Mouse (Mus musculus): Measurements from ENCODE around the gene Il6ra. TPM values are rescaled to one million over a fixed set of nuclear protein-coding genes. Genes with fewer than 3 reads are reported as not detected.

Il6ra gene
- total and polyA plus RNA-seq, 3 experiments: under 0.01 TPM; not detected in 2

- DNase-seq (ENCODE audit: low spot score): no peak
- no peak overlapping the region for H3K4me3 ChIP-seq (ENCODE audit: low read depth, low read length)
- H3K27me3 ChIP-seq (ENCODE audit: insufficient read depth, low read length): peaks cover 9% of the 10 kb centered on the region
- no peak for ATAC-seq (ENCODE audit: extremely low read depth, insufficient number of reproducible peaks, low FRiP score, poor library complexity, severe bottlenecking)
- TF ChIP-seq GATA2 (IDR thresholded peaks at IDR 0.05; ENCODE audit: borderline replicate concordance, low read depth, low read length): no peak
- no peak for TF ChIP-seq POLR2AphosphoS5 (IDR thresholded peaks at IDR 0.05; ENCODE audit: insufficient replicate concordance, low read depth, low read length)
- no peak for TF ChIP-seq CTCF (IDR thresholded peaks at IDR 0.05; ENCODE audit: low read depth, low read length)
- TF ChIP-seq TAL1 (conservative IDR thresholded peaks at IDR 0.05; ENCODE audit: low read depth, low read length): no peak
- no peak for TF ChIP-seq GATA1 (IDR thresholded peaks at IDR 0.05; ENCODE audit: borderline replicate concordance, low read length)
- no peaks in the 10 kb centered on the region for H3K4me1 ChIP-seq (ENCODE audit: insufficient read depth, low read depth, low read length)
- no peaks in the 10 kb centered on the region for H3K36me3 ChIP-seq (replicated peaks)
- no peaks in the 10 kb centered on the region for H3K9me3 ChIP-seq (replicated peaks)
Measured at GRCm38 (mm10) chr3:89880036-89880851, 32.8 kb downstream of the Il6ra start.

GRCm38 (mm10) chr3:89879326-89879725 is 33.7 kb downstream of the Il6ra start:
- no peak for ATAC-seq (ENCODE audit: extremely low read depth, insufficient number of reproducible peaks, low FRiP score, poor library complexity, severe bottlenecking)

GRCm38 (mm10) chr3:89878456-89878855 is 34.5 kb downstream of the Il6ra start:
- no peak for TF ChIP-seq CTCF (IDR thresholded peaks at IDR 0.05; ENCODE audit: low read depth, low read length)
- no peak for TF ChIP-seq POLR2AphosphoS5 (IDR thresholded peaks at IDR 0.05; ENCODE audit: insufficient replicate concordance, low read depth, low read length)
- TF ChIP-seq GATA2 (IDR thresholded peaks at IDR 0.05; ENCODE audit: borderline replicate concordance, low read depth, low read length): no peak
- no peak for TF ChIP-seq TAL1 (conservative IDR thresholded peaks at IDR 0.05; ENCODE audit: low read depth, low read length)
- TF ChIP-seq GATA1 (IDR thresholded peaks at IDR 0.05; ENCODE audit: borderline replicate concordance, low read length): no peak
- no peaks in the 10 kb centered on the region for H3K4me1 ChIP-seq (ENCODE audit: insufficient read depth, low read depth, low read length)
- DNase-seq (ENCODE audit: low spot score) (no peak), ATAC-seq (ENCODE audit: extremely low read depth, insufficient number of reproducible peaks, low FRiP score, poor library complexity, severe bottlenecking) (no peak)
- no peaks in the 10 kb centered on the region for H3K36me3 ChIP-seq (replicated peaks)
- H3K27me3 ChIP-seq (ENCODE audit: insufficient read depth, low read length): peaks cover 6% of the 10 kb centered on the region
- H3K9me3 ChIP-seq (replicated peaks): no peaks in the 10 kb centered on the region
- H3K4me3 ChIP-seq (ENCODE audit: low read depth, low read length): no peak overlapping the region

More at GRCm38 (mm10) chr3:89879326-89879725, 33.7 kb downstream of the Il6ra start:
- Histone ChIP-seq H3K27me3 (ENCODE audit: insufficient read depth, low read length) (peaks cover 9% of the 10 kb centered on the region), H3K9me3 (replicated peaks) (no peaks in the 10 kb centered on the region), H3K36me3 (replicated peaks) (no peaks in the 10 kb centered on the region), H3K4me1 (ENCODE audit: insufficient read depth, low read depth, low read length) (no peaks in the 10 kb centered on the region), H3K4me3 (ENCODE audit: low read depth, low read length) (no peak overlapping the region)
- no peak for DNase-seq (ENCODE audit: low spot score)
- no peak for TF ChIP-seq GATA2 (IDR thresholded peaks at IDR 0.05; ENCODE audit: borderline replicate concordance, low read depth, low read length)
- TF ChIP-seq CTCF (IDR thresholded peaks at IDR 0.05; ENCODE audit: low read depth, low read length): no peak
- TF ChIP-seq POLR2AphosphoS5 (IDR thresholded peaks at IDR 0.05; ENCODE audit: insufficient replicate concordance, low read depth, low read length): no peak
- no peak for TF ChIP-seq TAL1 (conservative IDR thresholded peaks at IDR 0.05; ENCODE audit: low read depth, low read length)
- no peak for TF ChIP-seq GATA1 (IDR thresholded peaks at IDR 0.05; ENCODE audit: borderline replicate concordance, low read length)

GRCm38 (mm10) chr3:89877129-89877528 is 35.9 kb downstream of the Il6ra start:
- ATAC-seq (ENCODE audit: extremely low read depth, insufficient number of reproducible peaks, low FRiP score, poor library complexity, severe bottlenecking): no peak
- Histone ChIP-seq H3K4me1 (ENCODE audit: insufficient read depth, low read depth, low read length) (no peaks in the 10 kb centered on the region), H3K27me3 (ENCODE audit: insufficient read depth, low read length) (peaks cover 8% of the 10 kb centered on the region), H3K9me3 (replicated peaks) (no peaks in the 10 kb centered on the region), H3K4me3 (ENCODE audit: low read depth, low read length) (no peak overlapping the region), H3K36me3 (replicated peaks) (no peaks in the 10 kb centered on the region)
- DNase-seq (ENCODE audit: low spot score): no peak
- TF ChIP-seq POLR2AphosphoS5 (IDR thresholded peaks at IDR 0.05; ENCODE audit: insufficient replicate concordance, low read depth, low read length) (no peak), CTCF (IDR thresholded peaks at IDR 0.05; ENCODE audit: low read depth, low read length) (no peak), TAL1 (conservative IDR thresholded peaks at IDR 0.05; ENCODE audit: low read depth, low read length) (no peak), GATA2 (IDR thresholded peaks at IDR 0.05; ENCODE audit: borderline replicate concordance, low read depth, low read length) (no peak), GATA1 (IDR thresholded peaks at IDR 0.05; ENCODE audit: borderline replicate concordance, low read length) (no peak)

- Histone ChIP-seq H3K4me3 (ENCODE audit: low read depth, low read length) (no peak overlapping the region), H3K9me3 (replicated peaks) (no peaks in the 10 kb centered on the region), H3K4me1 (ENCODE audit: insufficient read depth, low read depth, low read length) (no peaks in the 10 kb centered on the region), H3K36me3 (replicated peaks) (no peaks in the 10 kb centered on the region), H3K27me3 (ENCODE audit: insufficient read depth, low read length) (peaks cover 10% of the 10 kb centered on the region)
- TF ChIP-seq CTCF (IDR thresholded peaks at IDR 0.05; ENCODE audit: low read depth, low read length) (no peak), GATA1 (IDR thresholded peaks at IDR 0.05; ENCODE audit: borderline replicate concordance, low read length) (no peak), TAL1 (conservative IDR thresholded peaks at IDR 0.05; ENCODE audit: low read depth, low read length) (no peak)
- ATAC-seq (ENCODE audit: extremely low read depth, insufficient number of reproducible peaks, low FRiP score, poor library complexity, severe bottlenecking): no peak
- DNase-seq (ENCODE audit: low spot score): no peak
Measured at GRCm38 (mm10) chr3:89876469-89876868, 36.5 kb downstream of the Il6ra start.

GRCm38 (mm10) chr3:89875781-89876180 is 37.2 kb downstream of the Il6ra start:
- H3K4me1 ChIP-seq (ENCODE audit: insufficient read depth, low read depth, low read length): no peaks in the 10 kb centered on the region
- TF ChIP-seq CTCF (IDR thresholded peaks at IDR 0.05; ENCODE audit: low read depth, low read length) (no peak), GATA2 (IDR thresholded peaks at IDR 0.05; ENCODE audit: borderline replicate concordance, low read depth, low read length) (no peak), POLR2AphosphoS5 (IDR thresholded peaks at IDR 0.05; ENCODE audit: insufficient replicate concordance, low read depth, low read length) (no peak), TAL1 (conservative IDR thresholded peaks at IDR 0.05; ENCODE audit: low read depth, low read length) (no peak), GATA1 (IDR thresholded peaks at IDR 0.05; ENCODE audit: borderline replicate concordance, low read length) (no peak)
- H3K4me3 ChIP-seq (ENCODE audit: low read depth, low read length): no peak overlapping the region
- no peaks in the 10 kb centered on the region for H3K36me3 ChIP-seq (replicated peaks)
- ATAC-seq (ENCODE audit: extremely low read depth, insufficient number of reproducible peaks, low FRiP score, poor library complexity, severe bottlenecking) (no peak), DNase-seq (ENCODE audit: low spot score) (no peak)
- peaks cover 11% of the 10 kb centered on the region for H3K27me3 ChIP-seq (ENCODE audit: insufficient read depth, low read length)
- no peaks in the 10 kb centered on the region for H3K9me3 ChIP-seq (replicated peaks)

Measured in G1E (cell line).